Mouse (Mus musculus) kidney, adult 2 months (tissue): ENCODE data around the gene Omp.

Experiments
- CTCF ChIP-seq: fragments of 200-500 bp; conservative IDR thresholded peaks from 2 replicates; pipeline ENCODE4 v1.5.1; 2011; ENCODE audit warnings: low read depth, mild to moderate bottlenecking, control low read depth, low read length, moderate library complexity, mixed read lengths; ENCODE audit not compliant: insufficient read depth, insufficient read length
- POLR2A ChIP-seq: fragments of 200-500 bp; IDR thresholded peaks from one replicate; pipeline ENCODE4 v1.6.1; 2011; ENCODE audit warnings: low read depth, low read length, control low read depth

- TF ChIP-seq POLR2A (no peak), CTCF (no peak)
These were observed 2.5 kb upstream of the Omp start for GRCm38 (mm10) chr7:98147766-98148165.
